Mouse (Mus musculus) midbrain, embryonic 15.5 days (tissue): ENCODE data around the gene Crhr1. TPM values are rescaled to one million over a fixed set of nuclear protein-coding genes. Genes with fewer than 3 reads are reported as not detected.

Source experiments
- ATAC-seq: fragments of 200-750 bp; cut with Nextera tagmentation; replicated peaks from 2 replicates; pipeline ENCODE4 v1.8.0; 2017; ENCODE audit warnings: moderate TSS enrichment
- H3K27ac ChIP-seq: fragments of 300-500 bp; sonication (generic); 2 replicates; pipeline ENCODE4 v1.5.1; 2015; ENCODE audit warnings: mild to moderate bottlenecking, inconsistent platforms
- H3K27me3 ChIP-seq: fragments of 300-500 bp; sonication (generic); replicated peaks from 2 replicates; pipeline ENCODE4 v1.6.1; 2015; ENCODE audit warnings: inconsistent platforms
- H3K36me3 ChIP-seq: fragments of 300-500 bp; sonication (generic); replicated peaks from 2 replicates; pipeline ENCODE4 v1.6.1; 2015; ENCODE audit warnings: inconsistent platforms
- H3K4me1 ChIP-seq: fragments of 300-500 bp; sonication (generic); 2 replicates; pipeline ENCODE4 v1.6.1; 2015; ENCODE audit warnings: inconsistent platforms
- H3K4me2 ChIP-seq: fragments of 300-500 bp; sonication (generic); 2 replicates; pipeline ENCODE4 v1.6.1; 2015; ENCODE audit warnings: inconsistent platforms, mild to moderate bottlenecking, moderate library complexity
- H3K4me3 ChIP-seq: fragments of 300-500 bp; sonication (generic); 2 replicates; pipeline ENCODE4 v1.5.1; 2015; ENCODE audit warnings: mild to moderate bottlenecking, inconsistent platforms
- H3K9ac ChIP-seq: fragments of 300-500 bp; sonication (generic); 2 replicates; pipeline ENCODE4 v1.6.1; 2015; ENCODE audit warnings: mild to moderate bottlenecking, inconsistent platforms
- H3K9me3 ChIP-seq: fragments of 300-500 bp; sonication (generic); 2 replicates; pipeline ENCODE4 v1.6.1; 2016; ENCODE audit warnings: inconsistent platforms
- WGBS: fragments of 180-500 bp; shearing (Covaris S2); methylation state at CpG from one replicate; pipeline ENCODE4 v1.1.7; 2015; ENCODE audit warnings: mixed read lengths; 5-methylcytosine and 5-hydroxymethylcytosine counted together
- polyA plus RNA-seq: library from polyadenylated mRNA; unstranded; fragments of >200 nt; fragmentation: Nextera tagmentation; extraction: Ambion mirVana; gene quantifications from 2 replicates; pipeline ENCODE4 v1.2.1, GENCODE M21; 2015

Gene Crhr1
- polyA plus RNA-seq = 7.5 and 8.6 TPM in 2 replicates

DNA sequence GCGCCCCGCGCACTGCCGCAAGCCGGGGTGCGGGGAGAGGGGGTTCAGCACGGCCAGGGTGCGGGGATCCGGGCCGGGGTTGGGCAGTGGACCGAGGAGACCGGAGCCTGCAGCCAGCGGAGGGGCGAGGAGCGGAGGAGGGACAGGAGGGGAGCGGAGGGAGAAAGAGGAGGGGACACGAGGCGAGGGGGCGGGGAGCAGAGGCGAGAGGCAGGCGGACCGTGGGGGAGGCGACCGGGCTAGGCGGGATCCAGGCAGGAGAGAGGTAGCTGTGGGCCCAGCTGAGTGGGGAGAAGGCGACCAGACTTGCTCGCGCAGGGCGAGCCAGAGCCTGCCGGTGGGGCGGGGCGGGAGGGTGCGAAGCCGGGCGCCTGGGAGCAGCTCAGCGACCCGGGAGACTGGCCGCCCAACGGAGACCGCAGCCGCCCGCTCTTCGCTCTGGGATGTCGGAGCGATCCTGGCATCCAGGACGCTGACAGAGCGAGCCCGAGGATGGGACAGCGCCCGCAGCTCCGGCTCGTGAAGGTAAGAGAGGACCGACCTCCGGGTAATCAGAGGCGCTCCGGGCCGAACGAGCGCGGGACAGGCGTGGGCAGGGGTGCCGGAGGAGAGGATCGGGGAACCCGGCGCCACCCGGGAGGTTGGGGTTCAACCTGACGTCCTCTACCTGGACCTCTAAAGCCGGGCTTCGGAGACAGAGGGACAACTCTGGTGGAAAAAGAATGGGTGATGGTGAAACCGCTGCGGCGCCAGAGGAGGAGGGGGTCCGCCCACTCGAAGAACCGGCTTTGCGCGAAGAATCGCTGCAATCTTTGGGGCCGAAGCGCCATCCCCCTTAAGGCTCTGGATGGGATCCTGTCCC, at the start of gene Crhr1:
Gene Crhr1, plus strand, starts transcription at position 276 of the 862 bp plus-strand sequence.
- WGBS = 0% methylated on average over 69 of the region's 80 CpGs
- peak; percentile 79 for ATAC-seq

GRCm38 (mm10) chr11:104083248-104083647, 49.4 kb upstream of the Crhr1 start:
- H3K4me1 ChIP-seq = peaks cover 2% of the 10 kb centered on the region; the same call in 1 of the 2 replicates
- no peaks in the 10 kb centered on the region for H3K27me3 ChIP-seq
- H3K9me3 ChIP-seq = no peaks in the 10 kb centered on the region
- no peak overlapping the region for H3K4me2 ChIP-seq
- no peak overlapping the region for H3K4me3 ChIP-seq
- no peak overlapping the region for H3K9ac ChIP-seq
- H3K27ac ChIP-seq = no peak overlapping the region
- ATAC-seq = no peak
- 95% methylated on average over 6 of the region's 7 CpGs for WGBS
- no peaks in the 10 kb centered on the region for H3K36me3 ChIP-seq

More for the DNA sequence above, at the start of gene Crhr1:
- no peaks in the 10 kb centered on the region for H3K9me3 ChIP-seq
- peaks cover 26% of the 10 kb centered on the region for H3K4me1 ChIP-seq
- H3K27ac ChIP-seq = peak within 1 kb of the TSS; percentile 74
- peaks cover 41% of the 10 kb centered on the region for H3K27me3 ChIP-seq
- H3K9ac ChIP-seq = peak within 1 kb of the TSS; percentile 85
- H3K4me2 ChIP-seq = peak within 1 kb of the TSS; percentile 97
- peak within 1 kb of the TSS; percentile 68 for H3K4me3 ChIP-seq
- H3K36me3 ChIP-seq = no peaks in the 10 kb centered on the region

GRCm38 (mm10) chr11:104083716-104084115, 48.9 kb upstream of the Crhr1 start:
- WGBS = 90% methylated on average over 6 of the region's 6 CpGs
- Histone ChIP-seq H3K4me1 (peaks cover 6% of the 10 kb centered on the region), H3K9me3 (no peaks in the 10 kb centered on the region), H3K27ac (no peak overlapping the region), H3K4me2 (no peak overlapping the region), H3K36me3 (no peaks in the 10 kb centered on the region), H3K4me3 (no peak overlapping the region), H3K9ac (no peak overlapping the region), H3K27me3 (no peaks in the 10 kb centered on the region)
- ATAC-seq = no peak

DNA sequence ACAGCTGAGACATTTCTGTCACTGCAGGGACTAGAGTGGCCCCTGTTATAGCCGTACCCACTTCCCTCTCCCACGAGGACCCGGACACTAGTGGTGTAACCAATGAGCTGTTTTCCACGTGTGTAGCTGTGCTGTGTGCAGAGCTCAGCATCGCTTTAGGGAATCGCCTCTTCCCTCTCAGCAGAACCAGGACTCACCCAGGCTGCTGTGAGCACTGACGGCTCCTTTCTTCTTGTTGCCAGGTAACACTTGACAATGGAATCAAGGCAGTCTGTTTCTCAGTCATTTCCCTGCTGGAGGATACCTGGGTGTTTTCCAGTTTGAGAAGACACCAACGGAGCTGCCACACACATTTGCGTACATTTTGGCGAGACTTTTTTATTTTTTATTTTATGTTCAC, 44.1 kb upstream of the Crhr1 start:
- Histone ChIP-seq H3K9me3 (no peaks in the 10 kb centered on the region), H3K4me1 (peaks cover 8% of the 10 kb centered on the region), H3K9ac (no peak overlapping the region), H3K36me3 (no peaks in the 10 kb centered on the region), H3K4me3 (no peak overlapping the region), H3K27me3 (no peaks in the 10 kb centered on the region), H3K4me2 (no peak overlapping the region), H3K27ac (no peak overlapping the region)
- WGBS = 32% methylated on average over 10 of the region's 10 CpGs
- 0 out of 2 replicates have a peak, but pooled peaks have one; percentile 48 for ATAC-seq

- Histone ChIP-seq H3K9ac (no peak overlapping the region), H3K27ac (no peak overlapping the region), H3K9me3 (no peaks in the 10 kb centered on the region), H3K27me3 (no peaks in the 10 kb centered on the region), H3K4me1 (peaks cover 8% of the 10 kb centered on the region), H3K36me3 (no peaks in the 10 kb centered on the region), H3K4me3 (no peak overlapping the region), H3K4me2 (no peak overlapping the region)
- no peak for ATAC-seq
Measured at GRCm38 (mm10) chr11:104090769-104091168, 41.9 kb upstream of the Crhr1 start.

GRCm38 (mm10) chr11:104095151-104095550, 37.5 kb upstream of the Crhr1 start:
- no peaks in the 10 kb centered on the region for H3K27me3 ChIP-seq
- H3K4me1 ChIP-seq = no peaks in the 10 kb centered on the region
- H3K9me3 ChIP-seq = no peaks in the 10 kb centered on the region
- no peak for ATAC-seq
- H3K4me2 ChIP-seq = no peak overlapping the region
- H3K27ac ChIP-seq = no peak overlapping the region
- H3K36me3 ChIP-seq = no peaks in the 10 kb centered on the region
- WGBS = 78% methylated on average over 3 of the region's 3 CpGs
- H3K4me3 ChIP-seq = no peak overlapping the region
- H3K9ac ChIP-seq = no peak overlapping the region

GRCm38 (mm10) chr11:104096536-104096935, 36.1 kb upstream of the Crhr1 start:
- Histone ChIP-seq H3K4me1 (no peaks in the 10 kb centered on the region), H3K36me3 (no peaks in the 10 kb centered on the region), H3K27ac (no peak overlapping the region), H3K27me3 (no peaks in the 10 kb centered on the region), H3K9ac (no peak overlapping the region), H3K4me2 (no peak overlapping the region), H3K4me3 (no peak overlapping the region), H3K9me3 (no peaks in the 10 kb centered on the region)
- WGBS = 83% methylated on average over 7 of the region's 7 CpGs
- ATAC-seq = no peak

- H3K4me2 ChIP-seq = no peak overlapping the region
- no peaks in the 10 kb centered on the region for H3K9me3 ChIP-seq
- no peaks in the 10 kb centered on the region for H3K36me3 ChIP-seq
- H3K27me3 ChIP-seq = no peaks in the 10 kb centered on the region
- ATAC-seq = no peak
- 30% methylated on average over 7 of the region's 7 CpGs for WGBS
- H3K4me3 ChIP-seq = no peak overlapping the region
- no peak overlapping the region for H3K27ac ChIP-seq
- H3K4me1 ChIP-seq = peaks cover 7% of the 10 kb centered on the region
- no peak overlapping the region for H3K9ac ChIP-seq
Measured at GRCm38 (mm10) chr11:104099542-104099941, 33.1 kb upstream of the Crhr1 start.

DNA sequence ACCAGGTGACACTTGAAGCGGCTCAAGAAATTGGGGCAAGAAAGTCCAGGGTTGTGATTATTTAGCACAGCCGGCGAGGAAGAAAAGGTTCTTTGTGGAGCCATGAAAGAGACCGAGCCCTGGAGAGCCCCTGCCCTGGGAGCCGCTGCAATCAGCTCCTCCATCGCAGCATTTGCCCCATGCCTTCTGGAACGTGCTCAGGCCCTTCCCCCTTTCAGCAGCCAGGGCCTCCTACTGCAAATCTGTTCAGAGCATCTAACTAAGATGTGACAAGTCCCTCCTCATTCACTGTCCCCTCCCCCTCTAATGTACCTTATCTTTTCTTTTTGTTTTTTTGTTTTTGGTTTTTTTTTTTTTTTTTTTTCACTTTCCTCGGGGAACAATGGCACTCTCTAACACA, 30.0 kb upstream of the Crhr1 start:
- Histone ChIP-seq H3K27me3 (no peaks in the 10 kb centered on the region), H3K4me2 (no peak overlapping the region), H3K9me3 (no peaks in the 10 kb centered on the region), H3K36me3 (no peaks in the 10 kb centered on the region), H3K4me3 (no peak overlapping the region), H3K27ac (no peak overlapping the region), H3K9ac (no peak overlapping the region), H3K4me1 (peaks cover 25% of the 10 kb centered on the region)
- 15% methylated on average over 8 of the region's 8 CpGs for WGBS
- ATAC-seq = no peak

DNA sequence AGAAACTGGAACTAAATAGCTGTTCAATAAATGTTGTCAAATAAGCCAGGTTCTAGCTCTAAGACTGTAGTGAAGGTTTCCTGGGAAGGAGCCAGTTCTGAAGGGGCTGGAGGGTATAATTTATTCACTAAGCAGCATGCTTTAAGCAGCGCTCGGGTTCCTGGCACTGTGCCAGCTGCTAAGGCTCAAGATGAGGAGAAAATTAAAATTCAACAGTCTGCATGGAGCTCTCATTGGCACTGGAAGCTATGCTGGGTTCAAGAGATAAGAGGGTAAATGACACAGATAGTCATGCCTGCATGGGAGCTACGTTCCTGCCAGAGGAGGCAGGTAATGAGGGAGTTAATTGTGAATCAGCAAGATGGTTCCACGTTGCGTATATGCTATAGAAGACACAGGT, 26.3 kb upstream of the Crhr1 start:
- Histone ChIP-seq H3K4me2 (no peak overlapping the region), H3K27me3 (no peaks in the 10 kb centered on the region), H3K36me3 (no peaks in the 10 kb centered on the region), H3K4me3 (no peak overlapping the region), H3K9ac (no peak overlapping the region), H3K27ac (peak overlapping the region; percentile 39), H3K9me3 (no peaks in the 10 kb centered on the region), H3K4me1 (peaks cover 27% of the 10 kb centered on the region)
- peak; percentile 70 for ATAC-seq
- WGBS = 25% methylated on average over 5 of the region's 5 CpGs

- WGBS = 29% methylated on average over 2 of the region's 2 CpGs
- Histone ChIP-seq H3K4me3 (no peak overlapping the region), H3K4me2 (no peak overlapping the region), H3K36me3 (no peaks in the 10 kb centered on the region), H3K27me3 (no peaks in the 10 kb centered on the region), H3K4me1 (peaks cover 27% of the 10 kb centered on the region), H3K9ac (no peak overlapping the region), H3K9me3 (no peaks in the 10 kb centered on the region), H3K27ac (peak overlapping the region; percentile 10)
- ATAC-seq = peak; percentile 34
Measured at GRCm38 (mm10) chr11:104106969-104107368, 25.7 kb upstream of the Crhr1 start.

DNA sequence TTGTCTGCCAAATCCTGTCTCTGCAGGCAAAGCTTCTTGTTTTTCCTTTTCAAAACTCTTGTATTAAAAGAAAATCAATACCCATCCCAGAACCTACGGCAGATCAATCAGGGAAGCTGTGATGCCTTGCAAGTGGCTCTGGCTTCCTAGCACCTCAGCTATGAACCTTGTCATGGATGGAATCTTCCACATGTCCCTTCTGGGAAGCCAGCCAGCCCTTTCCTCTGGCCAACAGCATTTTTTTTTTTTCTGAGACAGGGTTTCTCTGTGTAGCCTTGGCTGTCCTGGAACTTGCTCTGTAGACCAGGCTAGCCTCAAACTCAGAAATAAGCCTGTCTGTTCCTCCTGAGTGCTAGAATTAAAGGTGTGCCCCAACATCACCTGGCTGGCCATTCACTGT, 22.3 kb upstream of the Crhr1 start:
- H3K27ac ChIP-seq = no peak overlapping the region
- no peaks in the 10 kb centered on the region for H3K9me3 ChIP-seq
- H3K36me3 ChIP-seq = no peaks in the 10 kb centered on the region
- WGBS = 68% methylated on average over 1 of the region's 1 CpGs
- ATAC-seq = no peak
- no peak overlapping the region for H3K9ac ChIP-seq
- H3K4me3 ChIP-seq = no peak overlapping the region
- peaks cover 19% of the 10 kb centered on the region for H3K4me1 ChIP-seq
- no peak overlapping the region for H3K4me2 ChIP-seq
- no peaks in the 10 kb centered on the region for H3K27me3 ChIP-seq

DNA sequence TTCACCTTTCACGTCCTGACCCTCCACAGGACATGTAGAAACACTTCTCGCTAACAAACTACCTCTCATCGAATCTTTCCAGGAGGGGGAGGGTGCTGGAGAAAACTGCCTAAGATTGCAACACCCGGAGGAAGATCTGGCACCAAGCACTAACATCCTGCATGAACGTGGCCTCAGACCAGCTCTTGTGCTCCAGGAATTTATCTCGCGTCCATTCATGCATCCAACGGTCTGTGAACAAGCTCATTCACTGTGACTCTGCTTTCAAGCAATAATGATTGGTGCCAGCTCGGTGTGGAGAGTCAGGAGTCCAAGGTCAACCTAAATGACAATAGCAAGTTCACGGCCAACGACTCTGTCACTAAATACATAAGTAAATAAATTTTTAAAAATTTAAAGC, 20.8 kb upstream of the Crhr1 start:
- H3K36me3 ChIP-seq = no peaks in the 10 kb centered on the region
- H3K27ac ChIP-seq = no peak overlapping the region
- no peak overlapping the region for H3K4me2 ChIP-seq
- no peaks in the 10 kb centered on the region for H3K27me3 ChIP-seq
- WGBS = 70% methylated on average over 11 of the region's 11 CpGs
- no peak overlapping the region for H3K9ac ChIP-seq
- no peak for ATAC-seq
- H3K4me3 ChIP-seq = no peak overlapping the region
- peaks cover 10% of the 10 kb centered on the region for H3K4me1 ChIP-seq
- no peaks in the 10 kb centered on the region for H3K9me3 ChIP-seq
